Mouse (Mus musculus): ENCODE results near the gene Nrp2. TPM values are rescaled to one million over a fixed set of nuclear protein-coding genes. Genes with fewer than 3 reads are reported as not detected.

The Nrp2 gene
- total RNA-seq, 2 experiments from 2014 or later = 27.9 to 41.1 TPM

DNA sequence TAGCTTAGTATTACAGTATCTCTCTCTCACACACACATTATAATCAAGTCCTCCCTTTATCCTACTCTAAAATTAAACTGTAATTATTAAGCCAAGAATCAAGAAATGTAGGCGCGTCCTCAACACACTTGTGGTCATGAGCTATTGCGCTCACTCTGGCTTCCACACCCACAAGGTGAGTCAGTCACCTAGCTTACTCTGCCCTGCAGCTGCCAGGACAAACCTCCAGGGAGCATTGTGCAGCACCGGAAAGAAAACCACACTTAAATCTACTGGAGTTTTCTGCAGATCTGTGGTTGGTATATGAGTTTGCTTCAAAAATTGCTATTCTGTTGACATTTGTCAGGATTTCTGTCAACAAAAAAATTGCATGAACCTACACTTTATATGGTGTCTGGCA lies 140.1 kb downstream of the Nrp2 start:
- DNase-seq (ENCODE audit: low spot score in 2 of 2) = no peak

- DNase-seq (ENCODE audit: low spot score in 2 of 2) = no peak
Observed at GRCm38 (mm10) chr1:62850990-62851940, 148.2 kb downstream of the Nrp2 start.

DNA sequence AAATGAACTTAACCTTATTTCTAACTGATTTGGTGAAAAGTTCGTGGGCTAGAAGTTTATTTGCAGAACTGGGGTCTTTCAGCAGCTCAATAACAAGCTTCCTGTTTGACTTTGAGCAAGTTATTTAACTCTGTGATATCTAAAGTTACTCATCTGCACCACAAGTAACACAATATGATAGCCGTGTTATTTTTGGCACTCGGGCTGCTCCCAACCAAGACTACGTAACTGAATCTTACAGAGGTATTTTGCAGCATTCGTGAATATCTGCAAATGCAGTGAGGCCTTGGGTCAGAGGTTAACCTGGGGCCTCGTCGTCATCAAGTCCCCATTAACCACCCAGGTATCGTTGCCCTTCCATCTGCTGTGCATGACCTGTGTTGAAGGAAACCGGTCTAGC lies 150.3 kb downstream of the Nrp2 start:
- no peak for DNase-seq (ENCODE audit: low spot score in 2 of 2)

GRCm38 (mm10) chr1:62853996-62854395 lies 150.9 kb downstream of the Nrp2 start:
- DNase-seq (ENCODE audit: low spot score in 2 of 2) = no peak

GRCm38 (mm10) chr1:62859098-62859497 lies 156.0 kb downstream of the Nrp2 start:
- no peak for DNase-seq (ENCODE audit: low spot score in 2 of 2)

DNA sequence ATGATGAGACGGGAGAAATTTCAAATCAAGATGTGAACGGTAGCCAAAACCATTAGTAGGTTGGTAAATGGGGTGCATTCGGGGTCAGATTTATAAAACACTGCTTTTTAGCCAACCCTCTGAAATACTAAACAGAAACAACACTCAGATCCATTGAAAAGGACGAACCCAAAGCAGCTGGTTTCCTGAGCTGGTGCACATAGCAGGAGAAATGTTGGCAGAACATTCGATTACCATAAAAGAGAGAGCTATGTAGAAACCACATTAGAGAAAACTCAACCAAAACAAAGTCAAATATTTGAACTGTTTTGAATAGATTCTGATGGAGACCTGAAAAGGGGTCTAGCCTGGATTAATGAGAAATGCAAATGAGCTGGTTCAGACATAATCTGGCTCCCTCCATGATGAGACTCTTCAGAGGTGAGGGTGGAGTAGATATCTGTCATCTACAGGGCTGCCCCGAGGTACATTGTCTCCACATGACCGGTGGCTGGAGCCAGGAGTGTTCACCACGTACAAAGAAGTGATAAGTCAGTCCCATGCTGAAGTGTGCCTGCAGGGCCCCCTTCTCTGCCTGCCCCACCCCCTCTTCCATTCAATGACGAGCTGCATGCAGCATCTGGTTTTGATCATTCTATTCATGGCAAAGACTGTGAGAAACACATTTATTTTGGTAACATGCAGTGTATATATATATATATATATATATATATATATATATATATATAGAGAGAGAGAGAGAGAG lies 156.6 kb downstream of the Nrp2 start:
- DNase-seq (ENCODE audit: low spot score in 2 of 2) = no peak

GRCm38 (mm10) chr1:62860327-62860726 lies 157.2 kb downstream of the Nrp2 start:
- no peak for DNase-seq (ENCODE audit: low spot score in 2 of 2)

GRCm38 (mm10) chr1:62860788-62861187 lies 157.7 kb downstream of the Nrp2 start:
- peak in 1 of 2 experiments; percentile 2 for DNase-seq (ENCODE audit: low spot score in 2 of 2)
